Mouse (Mus musculus) embryonic facial prominence, embryonic 10.5 days (tissue): Measurements from ENCODE around the gene Fam110c. TPM values are rescaled to one million over a fixed set of nuclear protein-coding genes. Genes with fewer than 3 reads are reported as not detected.

ENCODE experiments used
- DNase-seq: peaks from one replicate; pipeline ENCODE4 v3.0.0-alpha.2; 2017; ENCODE audit warnings: low spot score
- H3K27ac ChIP-seq: fragments of 300-500 bp; sonication (generic); replicated peaks from 2 replicates; pipeline ENCODE4 v1.5.1; 2016; ENCODE audit warnings: mild to moderate bottlenecking
- H3K27me3 ChIP-seq: fragments of 300-500 bp; sonication (generic); replicated peaks from 2 replicates; pipeline ENCODE4 v1.6.1; 2016; ENCODE audit warnings: low read depth, mild to moderate bottlenecking; ENCODE audit not compliant: poor library complexity, severe bottlenecking
- H3K36me3 ChIP-seq: fragments of 300-500 bp; sonication (generic); replicated peaks from 2 replicates; pipeline ENCODE4 v1.6.1; 2016; ENCODE audit warnings: mild to moderate bottlenecking, moderate library complexity
- H3K4me1 ChIP-seq: fragments of 300-500 bp; sonication (generic); 2 replicates; pipeline ENCODE4 v1.6.1; 2016
- H3K4me3 ChIP-seq: fragments of 300-500 bp; sonication (generic); 2 replicates; pipeline ENCODE4 v1.5.1; 2016; ENCODE audit warnings: mild to moderate bottlenecking, moderate library complexity
- H3K9me3 ChIP-seq: fragments of 300-500 bp; sonication (generic); 2 replicates; pipeline ENCODE4 v1.6.1; 2016; ENCODE audit warnings: mild to moderate bottlenecking
- WGBS: fragments of 180-500 bp; shearing (Covaris S2); methylation state at CpG from one replicate; pipeline ENCODE4 v1.1.7; 2016; 5-methylcytosine and 5-hydroxymethylcytosine counted together
- polyA plus RNA-seq: library from polyadenylated mRNA; unstranded; fragments of >200 nt; fragmentation: Nextera tagmentation; extraction: Ambion mirVana; gene quantifications from 2 replicates; pipeline ENCODE4 v1.2.1, GENCODE M21; 2016

The Fam110c gene
- polyA plus RNA-seq, 1 experiment from 2014 or later, result 0.21 TPM

- no peaks in the 10 kb centered on the region for H3K27me3 ChIP-seq
- 0 out of 2 replicates have a peak, but pooled peaks cover 6% of the 10 kb centered on the region for H3K4me1 ChIP-seq
- 68% methylated on average over 6 of the region's 6 CpGs for WGBS
- H3K9me3 ChIP-seq, result no peaks in the 10 kb centered on the region
- no peak overlapping the region for H3K4me3 ChIP-seq
- DNase-seq, result no peak
- no peaks in the 10 kb centered on the region for H3K36me3 ChIP-seq
- no peak overlapping the region for H3K27ac ChIP-seq
Observed at GRCm38 (mm10) chr12:31122892-31123622, 49.4 kb downstream of the Fam110c start.

- Histone ChIP-seq H3K27me3 (no peaks in the 10 kb centered on the region), H3K27ac (no peak overlapping the region), H3K9me3 (no peaks in the 10 kb centered on the region), H3K4me1 (0 out of 2 replicates have a peak, but pooled peaks cover 6% of the 10 kb centered on the region), H3K36me3 (no peaks in the 10 kb centered on the region), H3K4me3 (no peak overlapping the region)
- no peak for DNase-seq
- WGBS, result 44% methylated on average over 1 of the region's 1 CpGs
Observed at GRCm38 (mm10) chr12:31126071-31126470, 52.4 kb downstream of the Fam110c start.

GRCm38 (mm10) chr12:31129548-31129947 lies 55.9 kb downstream of the Fam110c start:
- Histone ChIP-seq H3K27ac (no peak overlapping the region), H3K36me3 (no peaks in the 10 kb centered on the region), H3K4me3 (no peak overlapping the region), H3K9me3 (no peaks in the 10 kb centered on the region), H3K27me3 (no peaks in the 10 kb centered on the region), H3K4me1 (peaks cover 5% of the 10 kb centered on the region; the same call in 1 of the 2 replicates)
- WGBS, result 85% methylated on average over 4 of the region's 4 CpGs
- no peak for DNase-seq

Other genes starting within 250 kb of the Fam110c start
- 4.1 and 8.7 TPM in 2 replicates for gene Alkal2, start 189.5 kb upstream of the Fam110c start, polyA plus RNA-seq
- 237 and 238 TPM in 2 replicates for gene Acp1, start 162.3 kb upstream of the Fam110c start, polyA plus RNA-seq
- 17.7 and 18.4 TPM in 2 replicates for gene Sh3yl1, start 162.2 kb upstream of the Fam110c start, polyA plus RNA-seq
- not detected in 2 replicates for gene Gm6993, start 166.9 kb downstream of the Fam110c start, polyA plus RNA-seq
- gene Lamb1, start 191.4 kb downstream of the Fam110c start, polyA plus RNA-seq, result 37.2 and 42.5 TPM in 2 replicates